Mouse (Mus musculus) C2C12 (cell line): Measurements from ENCODE around the gene Zfp638.

ENCODE experiments used
- CTCF ChIP-seq: IDR thresholded peaks from one replicate; pipeline ENCODE4 v1.5.1; 2011; ENCODE audit not compliant: control insufficient read depth, insufficient read depth, insufficient read length
- MAX ChIP-seq: IDR thresholded peaks from one replicate; pipeline ENCODE4 v1.6.1; 2011; ENCODE audit warnings: mild to moderate bottlenecking, control low read depth
- MYOD1 ChIP-seq: IDR thresholded peaks from one replicate; pipeline ENCODE4 v1.6.1; 2011; ENCODE audit warnings: low read depth; ENCODE audit not compliant: control insufficient read depth, insufficient read length
- USF1 ChIP-seq: IDR thresholded peaks from one replicate; pipeline ENCODE4 v1.6.1; 2011; ENCODE audit warnings: low read depth, mild to moderate bottlenecking, control low read depth, moderate library complexity

DNA sequence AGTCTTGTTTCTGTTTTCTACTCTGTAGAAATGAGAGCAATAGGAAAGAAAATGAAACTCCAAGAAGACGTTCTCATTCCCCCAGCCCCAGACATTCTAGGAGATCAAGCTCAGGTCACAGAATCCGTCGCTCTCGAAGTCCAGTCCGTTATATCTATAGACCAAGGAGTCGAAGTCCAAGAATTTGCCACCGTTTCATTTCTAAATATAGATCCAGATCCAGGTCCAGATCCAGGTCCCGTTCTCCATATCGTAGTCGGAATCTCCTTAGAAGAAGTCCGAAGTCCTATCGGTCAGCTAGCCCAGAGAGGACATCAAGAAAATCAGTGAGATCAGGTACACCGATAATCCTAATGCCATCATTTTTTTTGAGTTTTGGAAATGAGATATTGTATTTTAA lies 75.9 kb downstream of the Zfp638 start:
- TF ChIP-seq CTCF (no peak), MAX (no peak), MYOD1 (no peak), USF1 (no peak)
